Mouse (Mus musculus) stomach, postnatal 0 days (tissue): ENCODE results near the gene C2cd2.

Experiments
- CTCF ChIP-seq: IDR thresholded peaks from 2 replicates; pipeline ENCODE4 v1.5.1; 2016; ENCODE audit warnings: antibody characterized with exemption, low read depth, mild to moderate bottlenecking, moderate library complexity
- EP300 ChIP-seq: optimal IDR thresholded peaks from 2 replicates; pipeline ENCODE3; 2016; ENCODE audit warnings: antibody characterized with exemption

DNA sequence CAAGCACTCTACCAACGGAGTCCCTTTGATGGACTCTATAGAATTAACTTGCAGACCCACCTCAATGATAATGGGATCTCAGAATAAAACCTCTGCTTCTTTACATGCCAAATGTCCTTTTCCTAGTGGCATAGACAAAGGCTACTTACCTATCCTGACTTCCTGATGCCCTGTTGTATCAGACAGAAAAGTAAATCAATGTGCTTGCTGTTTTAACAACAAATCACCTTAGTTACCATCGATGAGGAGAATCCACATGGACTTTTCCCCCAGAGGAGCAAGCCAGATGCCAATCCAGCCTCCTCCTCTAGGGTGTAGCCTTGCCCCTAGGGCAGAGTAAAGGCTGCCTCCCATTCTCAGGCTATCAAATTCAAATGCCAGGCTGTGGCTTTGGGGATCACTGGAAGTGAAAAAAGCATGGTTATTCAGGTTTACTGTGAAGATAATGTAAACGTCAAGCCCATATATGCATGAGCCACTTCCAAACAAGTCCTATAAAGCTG, 21.9 kb downstream of the C2cd2 start:
- TF ChIP-seq CTCF (no peak; the same call in 1 of the 2 replicates), EP300 (no peak)
